15 mouse cellular contexts compared by ENCODE assay signal in the genomic region with DNA sequence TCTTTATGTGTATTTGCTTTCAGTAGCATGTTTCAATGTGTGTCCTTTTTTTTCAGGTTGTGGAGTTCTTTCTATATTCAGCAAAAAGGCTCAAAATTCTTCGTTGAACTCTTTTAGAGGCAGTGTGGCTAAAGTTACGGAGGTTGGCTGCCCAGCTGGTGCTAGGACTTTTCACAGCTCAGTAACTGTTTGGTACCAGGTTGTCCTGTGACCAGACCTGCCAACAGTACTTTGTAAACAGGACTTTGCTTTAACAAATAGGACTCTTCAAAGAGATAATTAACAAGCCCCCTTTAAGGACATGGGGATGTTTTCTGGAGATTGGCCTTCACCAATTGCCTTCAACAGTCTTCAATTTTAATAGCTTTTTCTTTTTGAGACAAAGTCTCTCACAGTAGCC. TPM values are rescaled to one million over a fixed set of nuclear protein-coding genes. Genes with fewer than 3 reads are reported as not detected.
A peak's percentile ranks its signal among the peaks of the same experiment; 100 is the strongest.
DNase-seq lines count a peak whose midpoint lies in the region; ATAC-seq and TF ChIP-seq lines count a peak whose summit lies in the region.
"Had no signal": no experiment of that assay in that cellular context is flagged by ENCODE, and none has a peak within 500 bp of the region (broad histone marks: within the 10 kb centered on the region; RNA-seq: fewer than 3 reads in every experiment).

No protein-coding gene starts in this region.

- no peak for DNase-seq in hindbrain, embryonic 10.5 days (ENCODE audit: low spot score)
- no peak for DNase-seq in hindbrain, embryonic 11.5 days (ENCODE audit: low spot score)
- no peak for DNase-seq in neural tube, embryonic 10.5 days (ENCODE audit: extremely low spot score, low spot score)
- peak; percentile 29 to 66 for DNase-seq in kidney, postnatal 25 days
- no peak for DNase-seq in stomach, postnatal 0 days (ENCODE audit: low spot score)
- DNase-seq in cerebellum, postnatal 4 days (ENCODE audit: low spot score in 2 of 2): no peak
- DNase-seq in spleen, postnatal 10 days (ENCODE audit: low spot score in 2 of 2): no peak
- DNase-seq: cerebellum, adult 9-10 months; gastrocnemius, postnatal 25 days; right cerebral cortex, postnatal 25 days; thymus, adult 18-20 months had no signal

- no peak overlapping the region for H3K9ac ChIP-seq in hindbrain, embryonic 11.5 days (ENCODE audit: low read depth, low read length)
- no peak overlapping the region for H3K9ac ChIP-seq in neural tube, embryonic 12.5 days
- no peak overlapping the region for H3K9ac ChIP-seq in stomach, postnatal 0 days (ENCODE audit: low read length)

- WGBS in hindbrain, embryonic 10.5 days: 80% methylated on average over 2 of the region's 2 CpGs
- WGBS in hindbrain, embryonic 11.5 days: 77% methylated on average over 2 of the region's 2 CpGs
- WGBS in neural tube, embryonic 12.5 days: 79% methylated on average over 2 of the region's 2 CpGs
- WGBS in stomach, postnatal 0 days: 61% methylated on average over 2 of the region's 2 CpGs

- H3K9me3 ChIP-seq in hindbrain, embryonic 10.5 days: peaks cover 5% of the 10 kb centered on the region; the same call in 1 of the 2 replicates
- no peaks in the 10 kb centered on the region for H3K9me3 ChIP-seq in hindbrain, embryonic 11.5 days (ENCODE audit: control insufficient read depth, low read length)
- no peaks in the 10 kb centered on the region for H3K9me3 ChIP-seq in neural tube, embryonic 12.5 days
- no peaks in the 10 kb centered on the region for H3K9me3 ChIP-seq in stomach, postnatal 0 days (ENCODE audit: control insufficient read depth, low read length)

- H3K4me2 ChIP-seq in hindbrain, embryonic 11.5 days (replicated peaks; ENCODE audit: low read depth, low read length): no peak overlapping the region
- H3K4me2 ChIP-seq in neural tube, embryonic 12.5 days (replicated peaks): peak overlapping the region; percentile 84; the same call in 1 of the 2 replicates
- no peak overlapping the region for H3K4me2 ChIP-seq in stomach, postnatal 0 days (replicated peaks; ENCODE audit: low read depth)

- ATAC-seq in hindbrain, embryonic 11.5 days (ENCODE audit: low FRiP score): no peak
- no peak for ATAC-seq in neural tube, embryonic 12.5 days (ENCODE audit: low FRiP score, low read depth)
- ATAC-seq in stomach, postnatal 0 days (ENCODE audit: low FRiP score, low TSS enrichment): no peak
- ATAC-seq: Patski had no signal

- no peaks in the 10 kb centered on the region for H3K27me3 ChIP-seq in hindbrain, embryonic 10.5 days (ENCODE audit: insufficient read depth, poor library complexity, severe bottlenecking)
- H3K27me3 ChIP-seq in hindbrain, embryonic 11.5 days (ENCODE audit: control insufficient read depth, insufficient read depth, low read length): no peaks in the 10 kb centered on the region
- no peaks in the 10 kb centered on the region for H3K27me3 ChIP-seq in neural tube, embryonic 12.5 days (replicated peaks)
- H3K27me3 ChIP-seq in stomach, postnatal 0 days (ENCODE audit: control insufficient read depth, insufficient read depth, low read length): no peaks in the 10 kb centered on the region
- H3K27me3 ChIP-seq: Patski had no signal

- TF ChIP-seq CTCF in stomach, postnatal 0 days (IDR thresholded peaks at IDR 0.05; ENCODE audit: low read depth): no peak

- peaks cover 13% of the 10 kb centered on the region for H3K4me1 ChIP-seq in hindbrain, embryonic 10.5 days (replicated peaks)
- no peaks in the 10 kb centered on the region for H3K4me1 ChIP-seq in hindbrain, embryonic 11.5 days (replicated peaks; ENCODE audit: control insufficient read depth, insufficient read depth, low read length)
- peaks cover 6% of the 10 kb centered on the region; the same call in 1 of the 2 replicates for H3K4me1 ChIP-seq in neural tube, embryonic 12.5 days
- H3K4me1 ChIP-seq in stomach, postnatal 0 days (replicated peaks; ENCODE audit: control insufficient read depth, insufficient read depth): no peaks in the 10 kb centered on the region

- no peak overlapping the region for H3K27ac ChIP-seq in hindbrain, embryonic 10.5 days
- H3K27ac ChIP-seq in hindbrain, embryonic 11.5 days (ENCODE audit: low read depth, low read length): no peak overlapping the region
- no peak overlapping the region for H3K27ac ChIP-seq in neural tube, embryonic 12.5 days
- no peak overlapping the region for H3K27ac ChIP-seq in stomach, postnatal 0 days (replicated peaks)

- TF ChIP-seq EP300 in stomach, postnatal 0 days (optimal IDR thresholded peaks at IDR 0.05): no peak

- peak overlapping the region; percentile 78 for H3K4me3 ChIP-seq in hindbrain, embryonic 10.5 days
- H3K4me3 ChIP-seq in hindbrain, embryonic 11.5 days (ENCODE audit: low read depth, low read length): no peak overlapping the region
- no peak overlapping the region for H3K4me3 ChIP-seq in neural tube, embryonic 12.5 days
- peak overlapping the region; percentile 56; the same call in 1 of the 2 replicates for H3K4me3 ChIP-seq in stomach, postnatal 0 days (ENCODE audit: low read depth, low read length)

- peaks cover 10% of the 10 kb centered on the region for H3K36me3 ChIP-seq in hindbrain, embryonic 10.5 days
- no peaks in the 10 kb centered on the region for H3K36me3 ChIP-seq in hindbrain, embryonic 11.5 days (ENCODE audit: control insufficient read depth, insufficient read depth, low read length)
- H3K36me3 ChIP-seq in neural tube, embryonic 12.5 days: peaks cover 8% of the 10 kb centered on the region
- H3K36me3 ChIP-seq in stomach, postnatal 0 days (ENCODE audit: control insufficient read depth, insufficient read depth, low read length): no peaks in the 10 kb centered on the region

RNA-seq across cellular contexts. Expression of a gene that starts 1.1 kb away (rescaled TPM):
- 4.6 and 4.7 TPM in 2 replicates for polyA plus RNA-seq in hindbrain, embryonic 10.5 days (2016; fragmentation: Nextera tagmentation; extraction: Ambion mirVana)
- polyA plus RNA-seq in hindbrain, embryonic 11.5 days (2014; fragmentation: Nextera tagmentation; extraction: Ambion mirVana): 4.2 and 5.6 TPM in 2 replicates
- 4.1 and 4.4 TPM in 2 replicates for polyA plus RNA-seq in neural tube, embryonic 12.5 days (2016; fragmentation: Nextera tagmentation; extraction: Ambion mirVana)
- polyA plus RNA-seq in stomach, postnatal 0 days (2015; fragmentation: Nextera tagmentation; extraction: Ambion mirVana): 1.3 and 1.4 TPM in 2 replicates

RNA-seq across cellular contexts. Expression of a gene that starts 32.4 kb away (rescaled TPM):
- 319 and 324 TPM in 2 replicates for polyA plus RNA-seq in hindbrain, embryonic 10.5 days (2016; fragmentation: Nextera tagmentation; extraction: Ambion mirVana)
- polyA plus RNA-seq in hindbrain, embryonic 11.5 days (2014; fragmentation: Nextera tagmentation; extraction: Ambion mirVana): 340 TPM in 2 replicates
- 282 and 287 TPM in 2 replicates for polyA plus RNA-seq in neural tube, embryonic 12.5 days (2016; fragmentation: Nextera tagmentation; extraction: Ambion mirVana)
- polyA plus RNA-seq in stomach, postnatal 0 days (2015; fragmentation: Nextera tagmentation; extraction: Ambion mirVana): 196 and 201 TPM in 2 replicates

RNA-seq across cellular contexts. Expression of a gene that starts 32.6 kb away (rescaled TPM):
- 0.69 and 1.0 TPM in 2 replicates for polyA plus RNA-seq in hindbrain, embryonic 10.5 days (2016; fragmentation: Nextera tagmentation; extraction: Ambion mirVana)
- polyA plus RNA-seq in hindbrain, embryonic 11.5 days (2014; fragmentation: Nextera tagmentation; extraction: Ambion mirVana): 1.2 TPM in 2 replicates
- polyA plus RNA-seq in neural tube, embryonic 12.5 days (2016; fragmentation: Nextera tagmentation; extraction: Ambion mirVana): 0.87 and 0.92 TPM in 2 replicates
- polyA plus RNA-seq in stomach, postnatal 0 days (2015; fragmentation: Nextera tagmentation; extraction: Ambion mirVana): 0.25 and 0.44 TPM in 2 replicates
- polyA plus RNA-seq: erythroblast, embryonic 14.5 days; large intestine, adult 2 months had no signal

RNA-seq across cellular contexts. Expression of a gene that starts 54.6 kb away (rescaled TPM):
- polyA plus RNA-seq in hindbrain, embryonic 10.5 days (2016; fragmentation: Nextera tagmentation; extraction: Ambion mirVana): 41.6 and 44.1 TPM in 2 replicates
- polyA plus RNA-seq in hindbrain, embryonic 11.5 days (2014; fragmentation: Nextera tagmentation; extraction: Ambion mirVana): 66.0 and 76.6 TPM in 2 replicates
- 59.6 and 64.5 TPM in 2 replicates for polyA plus RNA-seq in neural tube, embryonic 12.5 days (2016; fragmentation: Nextera tagmentation; extraction: Ambion mirVana)
- polyA plus RNA-seq in stomach, postnatal 0 days (2015; fragmentation: Nextera tagmentation; extraction: Ambion mirVana): 9.6 and 9.7 TPM in 2 replicates

Comparison
In these comparisons a context has a peak if more than half of its experiments do, and no peak if none do; other contexts are left out.
1. H3K4me3 ChIP-seq: peak in hindbrain, embryonic 10.5 days (single experiment) and stomach, postnatal 0 days (single experiment); none in hindbrain, embryonic 11.5 days (single experiment) and neural tube, embryonic 12.5 days (single experiment).
2. DNase-seq: peak in kidney, postnatal 25 days (2 of 2); none in hindbrain, embryonic 10.5 days (single experiment), hindbrain, embryonic 11.5 days (single experiment), neural tube, embryonic 10.5 days (single experiment), stomach, postnatal 0 days (single experiment), cerebellum, postnatal 4 days (0 of 2) and spleen, postnatal 10 days (0 of 2).